Mouse (Mus musculus) urinary bladder, postnatal 25 days (tissue): ENCODE measurements around the gene Arhgap15.

Experiments
- DNase-seq: peaks from one replicate; pipeline ENCODE4 v3.0.0; 2022; ENCODE audit warnings: low spot score

Arhgap15 gene

DNA sequence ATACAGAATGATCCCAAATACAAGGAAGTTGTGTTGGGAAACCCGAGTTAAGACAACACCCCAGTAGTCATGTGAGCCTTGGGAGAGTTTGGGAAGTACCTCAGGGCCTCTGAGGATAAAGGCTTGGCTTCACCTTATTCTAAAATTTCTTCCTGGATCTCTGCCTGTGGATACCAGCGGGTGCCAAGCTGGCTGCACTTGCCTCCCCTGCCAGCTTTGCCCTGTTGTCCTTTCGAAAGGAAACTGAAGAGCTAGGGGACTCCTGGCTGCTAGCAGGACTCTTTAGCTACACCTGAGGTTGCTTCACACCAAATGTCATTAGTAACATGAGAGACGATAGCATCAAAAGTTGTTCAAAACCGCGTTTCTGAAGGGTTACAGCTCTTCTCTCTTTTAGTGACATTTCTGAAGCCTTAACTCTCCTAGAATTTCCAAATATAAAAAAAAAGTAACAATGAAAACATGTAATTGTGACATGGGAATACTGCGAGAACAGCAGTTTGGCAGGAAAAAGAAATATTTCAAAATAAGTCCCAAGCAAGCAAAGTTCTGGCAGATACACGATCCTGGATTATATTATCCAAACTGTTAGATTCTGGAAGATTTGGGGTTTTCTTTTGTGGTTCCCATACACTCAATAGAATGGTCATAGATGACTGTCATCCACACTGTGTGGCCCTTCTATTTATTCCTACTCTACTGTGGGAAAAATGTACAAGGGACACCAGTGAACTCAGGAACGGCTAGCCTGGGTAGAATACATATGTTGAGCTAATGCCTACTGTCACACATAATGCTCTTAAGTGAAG, 364.6 kb downstream of the Arhgap15 start:
- DNase-seq: no peak

GRCm38 (mm10) chr2:44114296-44114695, 365.7 kb downstream of the Arhgap15 start:
- DNase-seq: no peak

DNA sequence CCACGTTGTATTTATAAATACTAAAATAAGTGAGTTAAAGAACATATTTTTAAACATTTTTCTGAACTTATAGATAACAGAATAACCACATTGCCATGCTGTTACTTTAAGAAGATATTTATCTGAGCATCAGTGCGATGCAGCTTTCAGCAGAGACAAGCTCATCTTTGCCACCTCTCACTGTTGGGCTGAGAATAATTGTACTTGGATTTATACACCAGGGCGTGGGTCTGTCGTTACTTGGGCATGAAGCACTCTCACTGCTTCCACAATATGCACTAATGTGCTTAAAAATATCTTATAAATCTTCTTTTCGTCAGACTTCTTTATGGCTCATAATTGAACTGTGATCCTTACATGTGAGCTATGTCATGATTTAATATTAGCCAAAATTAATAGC, 372.5 kb downstream of the Arhgap15 start:
- no peak for DNase-seq

DNA sequence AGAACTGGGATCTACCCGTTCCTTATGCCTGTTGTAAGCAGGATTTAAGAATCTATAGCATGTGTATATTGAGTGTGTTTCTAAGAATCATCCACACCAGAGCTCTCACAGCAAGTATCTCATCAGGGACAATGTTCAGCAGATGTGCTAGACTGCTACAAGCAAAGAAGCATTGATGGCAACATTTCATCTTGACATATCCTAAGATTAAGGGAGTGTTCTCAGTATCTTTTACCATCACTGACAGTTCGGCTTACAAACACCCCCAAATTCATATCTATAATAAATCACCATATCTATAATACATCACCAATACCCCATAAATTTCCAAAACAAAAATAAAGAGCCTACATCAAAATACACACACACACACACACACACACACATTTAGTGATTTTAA, 374.6 kb downstream of the Arhgap15 start:
- DNase-seq: no peak

DNA sequence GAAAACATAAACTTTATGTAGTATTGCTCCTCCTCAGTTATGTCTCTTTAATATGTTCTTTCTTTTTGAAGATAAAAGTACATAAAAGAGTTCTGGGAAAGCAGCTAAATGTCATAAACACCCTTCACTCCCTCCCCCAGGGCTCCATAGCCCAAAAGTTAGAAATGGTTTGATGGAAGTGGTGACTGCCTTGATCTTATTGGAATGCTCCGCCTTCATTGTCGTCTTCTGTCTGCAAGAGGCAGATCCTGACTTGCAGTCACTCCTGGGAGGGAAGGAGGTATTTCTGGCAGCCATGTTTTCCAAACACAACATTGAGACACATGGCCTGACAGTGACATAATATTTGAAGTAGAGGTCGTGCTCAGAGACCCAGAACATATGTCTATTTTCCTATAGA, 375.5 kb downstream of the Arhgap15 start:
- DNase-seq: no peak

GRCm38 (mm10) chr2:44124683-44125082, 376.1 kb downstream of the Arhgap15 start:
- DNase-seq: no peak

DNA sequence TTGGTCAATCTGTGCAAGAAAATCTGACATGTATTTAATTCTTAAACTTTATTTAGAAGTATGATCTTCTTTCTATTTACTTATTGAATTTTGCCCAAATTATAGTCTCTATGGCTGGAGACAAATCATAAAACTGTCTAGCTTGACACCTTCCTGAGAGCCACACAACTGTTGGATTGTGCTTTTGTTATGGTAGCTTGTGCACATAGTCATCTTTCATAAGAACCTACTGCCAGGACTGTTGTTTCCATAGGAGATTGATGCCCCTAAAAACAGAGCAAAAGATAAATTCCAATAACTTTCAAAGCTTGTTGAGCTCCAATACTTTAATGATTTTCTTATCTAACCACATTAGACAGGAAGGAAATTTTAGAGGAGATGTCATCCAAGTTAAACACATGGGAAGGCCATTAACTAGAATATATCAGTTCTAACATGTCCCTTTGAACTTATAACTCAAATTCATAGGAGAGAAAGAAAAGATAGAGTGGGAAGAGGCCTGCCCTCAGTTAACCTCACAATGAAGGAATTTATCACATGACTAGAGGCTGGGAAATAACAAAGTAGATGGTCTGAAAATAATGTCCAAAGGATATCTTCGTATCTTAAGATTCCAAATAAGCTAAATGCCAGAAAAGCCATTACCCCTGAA, 377.5 kb downstream of the Arhgap15 start:
- no peak for DNase-seq

GRCm38 (mm10) chr2:44129533-44129932, 380.9 kb downstream of the Arhgap15 start:
- no peak for DNase-seq

GRCm38 (mm10) chr2:44131271-44131670, 382.6 kb downstream of the Arhgap15 start:
- no peak for DNase-seq

- DNase-seq: no peak
These were observed 386.2 kb downstream of the Arhgap15 start for GRCm38 (mm10) chr2:44134796-44135195.

- no peak for DNase-seq
These were observed 391.8 kb downstream of the Arhgap15 start for GRCm38 (mm10) chr2:44140455-44140854.

DNA sequence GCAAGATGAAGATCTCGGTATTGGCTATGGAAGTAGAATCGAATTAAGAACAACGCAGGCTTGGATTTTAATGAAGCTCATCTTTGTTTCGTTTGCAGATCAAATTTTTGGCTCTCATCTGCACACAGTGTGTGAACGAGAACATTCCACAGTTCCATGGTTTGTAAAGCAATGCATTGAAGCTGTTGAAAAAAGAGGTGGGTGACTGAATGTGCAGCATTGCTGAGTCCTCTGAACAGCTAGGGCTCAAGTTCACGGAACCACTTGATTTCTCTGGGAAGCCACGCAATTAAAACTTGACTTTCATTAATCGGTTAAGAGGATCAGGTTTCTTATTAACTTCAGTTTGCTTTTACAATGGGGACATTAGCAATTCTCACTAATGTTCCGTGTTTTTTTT, 393.5 kb downstream of the Arhgap15 start:
- no peak for DNase-seq

DNA sequence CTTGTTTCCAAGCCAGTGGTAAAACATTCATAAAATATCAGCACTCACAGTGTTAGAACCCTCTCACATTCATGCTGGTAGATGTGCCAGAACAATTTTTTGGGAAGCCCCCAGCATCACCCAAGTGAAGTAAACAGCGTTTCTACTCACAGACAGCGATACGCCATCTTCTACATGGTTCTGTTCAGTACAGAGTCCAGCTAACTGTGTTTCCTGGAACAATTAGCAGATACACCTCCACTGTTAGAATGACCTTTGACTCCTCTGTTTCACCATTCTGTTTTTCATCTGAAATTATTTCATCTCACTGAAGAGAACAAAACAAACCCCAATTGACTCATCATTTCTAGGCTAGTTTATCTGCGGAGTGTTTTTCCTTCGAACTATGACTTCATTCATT, 394.0 kb downstream of the Arhgap15 start:
- DNase-seq: no peak

DNA sequence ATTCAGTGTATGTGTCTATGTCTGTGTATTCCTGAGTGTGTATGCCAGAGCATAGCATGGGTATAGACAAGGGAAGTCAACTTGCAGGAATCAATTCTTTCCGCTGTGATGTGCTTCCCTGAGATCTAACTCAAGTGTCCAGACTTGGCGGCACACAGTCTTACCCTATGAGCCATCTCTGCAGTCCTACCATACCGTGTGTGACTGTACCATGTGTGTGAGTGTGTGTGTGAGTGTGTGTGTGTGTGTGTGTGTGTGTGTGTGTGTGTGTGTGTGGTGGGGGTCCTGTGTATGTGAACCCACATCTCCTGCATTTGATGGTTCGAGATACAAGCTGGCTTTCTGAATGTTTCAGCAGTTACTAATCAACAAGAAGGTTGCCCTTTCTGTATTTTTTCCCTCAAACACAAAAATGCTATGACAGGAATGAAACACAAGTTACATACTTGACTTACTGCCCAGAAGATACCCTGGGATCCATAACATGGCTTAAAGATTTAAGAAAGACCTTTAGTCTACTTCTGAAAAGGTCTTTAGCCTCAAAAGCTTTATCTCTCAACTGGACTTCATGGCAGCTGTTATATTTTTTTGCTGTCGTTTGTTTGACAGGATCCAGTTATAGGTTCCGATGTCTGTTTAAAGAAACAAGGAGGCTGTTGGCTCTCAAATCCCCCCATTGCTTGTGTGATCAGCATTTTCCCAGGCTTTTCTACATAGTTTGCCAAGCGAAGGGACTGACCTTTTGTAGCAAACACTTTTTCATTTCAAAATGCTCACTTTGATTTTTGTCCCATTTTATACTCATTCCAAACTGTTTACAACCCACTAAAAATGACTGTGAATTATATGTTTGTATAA, 397.7 kb downstream of the Arhgap15 start:
- DNase-seq: no peak

- no peak for DNase-seq
These were observed 398.9 kb downstream of the Arhgap15 start for GRCm38 (mm10) chr2:44147486-44147885.

DNA sequence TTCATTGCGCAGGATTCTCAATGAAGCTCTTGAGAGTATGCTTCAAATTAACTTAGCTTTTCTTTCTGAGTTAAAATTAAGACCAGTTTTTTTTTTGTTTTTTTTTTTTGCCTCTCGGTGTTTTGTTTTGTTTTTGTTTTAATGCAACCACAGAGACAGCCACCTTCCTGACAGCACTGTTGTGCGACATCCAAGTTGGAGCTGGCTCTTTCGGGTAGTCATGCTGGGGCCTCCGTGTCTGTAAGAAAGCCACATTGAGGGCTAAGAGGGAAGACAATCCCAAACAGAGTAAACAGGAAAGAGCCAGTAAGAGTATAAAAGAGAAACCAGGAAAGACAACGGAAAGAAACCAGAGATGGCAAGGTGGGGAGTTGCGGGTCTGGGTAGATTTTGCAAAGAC, 399.3 kb downstream of the Arhgap15 start:
- no peak for DNase-seq

GRCm38 (mm10) chr2:44148550-44149100, 400.0 kb downstream of the Arhgap15 start:
- no peak for DNase-seq

- DNase-seq: no peak
These were observed 403.7 kb downstream of the Arhgap15 start for GRCm38 (mm10) chr2:44152301-44152700.

DNA sequence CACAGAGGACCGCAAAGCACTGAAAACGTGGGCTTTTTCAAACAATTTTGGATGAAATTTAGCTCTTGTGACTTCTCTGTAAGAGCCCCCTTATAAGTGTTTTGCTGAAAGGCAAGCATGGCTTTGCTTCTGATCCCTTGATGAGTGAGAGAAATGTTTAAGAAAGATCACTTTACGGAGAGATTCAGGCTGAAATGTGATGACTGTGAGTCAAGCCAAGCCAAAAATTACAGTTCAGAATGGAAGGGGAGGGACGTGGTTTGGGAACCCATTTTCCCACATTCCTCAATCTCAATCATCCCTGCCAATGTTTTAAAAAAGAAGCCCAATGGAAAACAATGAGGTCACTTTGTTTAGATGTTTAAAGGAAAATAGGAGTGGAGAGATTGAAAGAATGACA, 411.7 kb downstream of the Arhgap15 start:
- DNase-seq: no peak

GRCm38 (mm10) chr2:44165789-44166188, 417.2 kb downstream of the Arhgap15 start:
- peak; percentile 7 for DNase-seq

GRCm38 (mm10) chr2:44166716-44167115, 418.1 kb downstream of the Arhgap15 start:
- DNase-seq: no peak

DNA sequence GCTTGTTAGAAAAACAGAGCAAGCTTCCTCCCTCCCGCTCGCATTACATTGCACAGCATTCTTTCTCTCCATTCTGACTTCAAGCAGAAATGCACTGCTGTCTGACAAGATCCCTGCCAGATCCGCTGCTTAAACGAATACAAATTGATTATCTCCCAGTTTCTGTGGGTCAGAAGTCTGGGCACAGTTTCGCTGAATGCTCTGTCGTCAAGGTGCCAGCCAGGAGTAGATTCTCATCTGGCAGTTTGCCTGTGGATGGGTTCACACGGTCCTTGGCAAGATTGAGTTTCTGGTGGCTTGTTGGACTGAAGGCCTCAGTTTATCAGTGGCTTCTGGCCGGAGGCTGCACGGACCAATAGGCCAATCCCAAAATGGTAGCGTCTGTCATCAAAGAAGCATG, 435.9 kb downstream of the Arhgap15 start:
- DNase-seq: no peak
